Mouse (Mus musculus) E14TG2a.4 (cell line): Measurements from ENCODE around the gene Cbx6.

Source experiments
- H3K27me3 ChIP-seq: 2 replicates; pipeline ENCODE4 v1.6.1; 2014; ENCODE audit warnings: low read length, control low read depth; ENCODE audit not compliant: insufficient read depth
- H3K36me3 ChIP-seq: 2 replicates; pipeline ENCODE4 v1.6.1; 2014; ENCODE audit warnings: low read length, control low read depth; ENCODE audit not compliant: insufficient read depth
- H3K4me1 ChIP-seq: replicated peaks from 2 replicates; pipeline ENCODE4 v1.6.1; 2014; ENCODE audit warnings: low read depth, low read length, control low read depth
- H3K4me3 ChIP-seq: replicated peaks from 2 replicates; pipeline ENCODE4 v1.5.1; 2014; ENCODE audit warnings: mild to moderate bottlenecking, low read length
- H3K9me3 ChIP-seq: 2 replicates; pipeline ENCODE4 v1.6.1; 2014; ENCODE audit warnings: low read length, control low read depth
- CTCF ChIP-seq: conservative IDR thresholded peaks from 2 replicates; pipeline ENCODE4 v1.5.1; 2014; ENCODE audit warnings: low read length
- NANOG ChIP-seq: IDR thresholded peaks from 2 replicates; pipeline ENCODE4 v1.6.1; 2014; ENCODE audit warnings: borderline replicate concordance, low read length, mixed read lengths
- POU5F1 ChIP-seq: IDR thresholded peaks from 2 replicates; pipeline ENCODE4 v1.6.1; 2014; ENCODE audit warnings: low read length, borderline replicate concordance

Gene Cbx6

DNA sequence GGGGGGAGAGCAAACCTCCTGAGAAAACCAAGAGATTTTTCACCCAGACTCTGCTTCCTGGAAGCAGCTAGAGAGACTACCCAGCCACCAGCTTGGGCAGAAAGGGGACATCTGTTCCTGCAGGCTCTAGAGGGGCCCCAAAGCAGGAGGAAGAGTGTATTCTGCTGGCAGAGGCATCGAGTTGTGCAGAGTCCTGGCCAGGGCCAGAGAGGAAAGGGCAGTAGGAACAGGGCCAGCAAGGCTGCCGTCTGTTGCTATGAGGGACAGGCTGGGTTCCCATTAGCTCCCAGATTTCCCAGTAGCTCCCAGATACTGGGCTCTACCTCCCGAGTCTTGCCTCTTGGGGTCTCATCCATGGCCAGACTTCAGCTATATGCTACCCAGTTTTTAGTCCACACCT lies 24.4 kb downstream of the Cbx6 start:
- Histone ChIP-seq H3K4me3 (no peak overlapping the region), H3K27me3 (peaks cover 90% of the 10 kb centered on the region), H3K9me3 (no peaks in the 10 kb centered on the region), H3K36me3 (no peaks in the 10 kb centered on the region), H3K4me1 (peaks cover 15% of the 10 kb centered on the region)
- TF ChIP-seq POU5F1 (no peak), CTCF (no peak; the same call in 1 of the 2 replicates), NANOG (no peak)

GRCm38 (mm10) chr15:79808658-79809057 lies 25.8 kb downstream of the Cbx6 start:
- Histone ChIP-seq H3K4me1 (peaks cover 16% of the 10 kb centered on the region), H3K36me3 (no peaks in the 10 kb centered on the region), H3K4me3 (no peak overlapping the region), H3K9me3 (no peaks in the 10 kb centered on the region), H3K27me3 (peaks cover 87% of the 10 kb centered on the region)
- TF ChIP-seq POU5F1: no peak
- TF ChIP-seq NANOG: no peak
- TF ChIP-seq CTCF: no peak

DNA sequence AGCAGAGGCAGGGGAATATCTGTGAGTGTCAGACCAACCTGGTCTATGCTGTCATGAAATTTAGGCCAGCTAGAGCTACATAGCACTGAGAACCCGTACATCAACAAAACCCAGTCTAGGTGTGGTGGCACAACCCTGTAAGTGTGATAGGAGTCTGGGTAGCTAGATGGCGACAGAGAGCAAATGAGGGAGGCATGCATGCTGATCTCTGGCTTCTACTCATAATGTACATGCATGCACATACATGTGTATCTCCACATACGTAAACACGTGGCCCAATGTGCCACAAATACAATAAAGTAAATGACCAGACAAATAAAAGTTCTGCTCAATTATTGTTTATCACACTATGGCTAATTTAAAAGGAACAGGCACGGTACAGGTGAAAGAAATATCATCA lies 26.4 kb downstream of the Cbx6 start:
- peaks cover 87% of the 10 kb centered on the region for H3K27me3 ChIP-seq
- no peaks in the 10 kb centered on the region for H3K36me3 ChIP-seq
- H3K9me3 ChIP-seq: no peaks in the 10 kb centered on the region
- no peak overlapping the region for H3K4me3 ChIP-seq
- peaks cover 18% of the 10 kb centered on the region for H3K4me1 ChIP-seq
- TF ChIP-seq CTCF (peak; percentile 76), NANOG (no peak), POU5F1 (0 out of 2 replicates have a peak, but pooled peaks have one; percentile 22)

DNA sequence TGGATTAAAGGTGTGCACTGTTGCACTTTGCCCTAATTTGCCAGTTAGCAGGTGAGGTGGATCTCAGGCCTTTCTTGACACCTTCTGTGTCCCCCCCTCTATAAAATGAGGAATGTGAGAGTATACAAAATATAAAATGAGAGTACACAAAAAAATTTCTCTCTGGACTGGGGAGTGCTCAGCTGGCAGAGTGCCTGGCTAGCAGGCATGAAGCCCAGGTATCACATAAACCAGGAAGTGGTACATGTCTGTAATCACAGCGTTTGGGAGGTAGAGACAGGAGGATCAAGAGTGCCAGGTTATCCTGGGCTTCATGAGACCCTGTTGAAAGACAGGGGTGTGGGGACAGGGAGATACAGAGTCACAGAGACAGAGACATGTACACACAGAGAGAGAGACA lies 27.4 kb downstream of the Cbx6 start:
- Histone ChIP-seq H3K36me3 (no peaks in the 10 kb centered on the region), H3K9me3 (no peaks in the 10 kb centered on the region), H3K4me1 (peaks cover 20% of the 10 kb centered on the region), H3K27me3 (peaks cover 90% of the 10 kb centered on the region), H3K4me3 (no peak overlapping the region)
- TF ChIP-seq NANOG: no peak
- TF ChIP-seq POU5F1: no peak
- no peak for TF ChIP-seq CTCF

DNA sequence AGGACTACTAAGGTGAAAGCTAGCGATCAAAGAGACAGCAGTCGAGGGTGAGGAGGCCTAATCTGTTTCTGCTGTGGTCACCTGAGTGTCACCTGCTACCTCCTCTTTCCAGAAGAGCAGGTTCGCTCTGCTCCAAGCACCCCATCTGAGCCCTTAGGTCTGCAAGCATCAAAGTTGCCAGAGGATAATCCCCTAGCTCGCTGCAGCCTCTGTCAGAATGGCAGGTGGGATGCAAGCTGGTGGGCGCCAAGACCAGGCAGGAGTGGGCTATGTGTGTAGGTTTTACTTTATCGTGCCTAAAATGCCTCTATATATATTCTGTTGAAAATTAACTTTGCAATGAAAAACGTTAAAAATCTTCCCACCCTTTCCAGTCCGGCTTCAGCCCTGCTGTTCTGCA lies 29.2 kb downstream of the Cbx6 start:
- no peak for TF ChIP-seq NANOG
- Histone ChIP-seq H3K4me1 (peaks cover 28% of the 10 kb centered on the region), H3K27me3 (peaks cover 90% of the 10 kb centered on the region), H3K36me3 (no peaks in the 10 kb centered on the region), H3K4me3 (peak overlapping the region; percentile 82; the same call in 1 of the 2 replicates), H3K9me3 (no peaks in the 10 kb centered on the region)

DNA sequence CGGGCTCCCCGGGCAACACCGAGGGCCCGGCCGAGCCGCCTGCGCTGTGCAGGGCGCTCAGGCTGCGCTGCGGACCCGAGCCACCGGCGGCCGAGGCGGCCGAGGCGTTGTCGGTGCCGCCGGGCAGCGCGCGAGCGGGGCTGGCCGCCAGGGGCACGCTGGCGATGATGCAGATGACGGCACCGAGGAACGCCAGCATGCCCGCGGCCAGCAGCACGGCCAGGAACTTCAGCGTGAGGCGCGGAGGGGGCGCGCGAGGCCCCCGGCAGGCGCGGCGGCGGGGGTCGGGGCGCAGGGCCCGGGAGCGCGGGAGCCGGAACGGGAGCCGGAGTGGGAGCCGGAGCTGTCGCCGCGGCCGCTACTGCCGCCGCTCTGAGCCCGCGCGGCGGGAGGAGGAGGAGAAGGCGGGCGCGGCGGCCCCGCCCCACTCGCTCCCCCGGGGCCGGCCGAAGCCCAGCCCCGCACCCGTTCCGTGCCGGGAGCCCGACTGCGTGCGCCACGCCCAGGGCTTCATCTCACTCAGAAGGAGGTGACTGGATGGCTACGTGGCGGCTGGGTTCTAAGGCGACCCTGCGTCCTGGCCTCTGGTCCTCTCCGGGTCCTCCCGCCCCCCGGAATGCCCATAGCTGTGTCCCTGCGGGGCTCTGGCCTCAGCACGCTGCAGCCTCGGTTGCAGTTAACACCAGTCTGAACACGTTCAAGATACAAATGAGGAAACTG lies 30.0 kb downstream of the Cbx6 start, which contains the start of gene Nptxr:
TSS of gene Nptxr (minus strand) at position 415 of the 720 bp plus-strand sequence.
- Histone ChIP-seq H3K4me3 (peak within 1 kb of the TSS; percentile 82), H3K4me1 (peaks cover 32% of the 10 kb centered on the region), H3K27me3 (peaks cover 90% of the 10 kb centered on the region), H3K9me3 (no peaks in the 10 kb centered on the region), H3K36me3 (no peaks in the 10 kb centered on the region)
- no peak for TF ChIP-seq POU5F1
- TF ChIP-seq CTCF: no peak
- TF ChIP-seq NANOG: no peak

DNA sequence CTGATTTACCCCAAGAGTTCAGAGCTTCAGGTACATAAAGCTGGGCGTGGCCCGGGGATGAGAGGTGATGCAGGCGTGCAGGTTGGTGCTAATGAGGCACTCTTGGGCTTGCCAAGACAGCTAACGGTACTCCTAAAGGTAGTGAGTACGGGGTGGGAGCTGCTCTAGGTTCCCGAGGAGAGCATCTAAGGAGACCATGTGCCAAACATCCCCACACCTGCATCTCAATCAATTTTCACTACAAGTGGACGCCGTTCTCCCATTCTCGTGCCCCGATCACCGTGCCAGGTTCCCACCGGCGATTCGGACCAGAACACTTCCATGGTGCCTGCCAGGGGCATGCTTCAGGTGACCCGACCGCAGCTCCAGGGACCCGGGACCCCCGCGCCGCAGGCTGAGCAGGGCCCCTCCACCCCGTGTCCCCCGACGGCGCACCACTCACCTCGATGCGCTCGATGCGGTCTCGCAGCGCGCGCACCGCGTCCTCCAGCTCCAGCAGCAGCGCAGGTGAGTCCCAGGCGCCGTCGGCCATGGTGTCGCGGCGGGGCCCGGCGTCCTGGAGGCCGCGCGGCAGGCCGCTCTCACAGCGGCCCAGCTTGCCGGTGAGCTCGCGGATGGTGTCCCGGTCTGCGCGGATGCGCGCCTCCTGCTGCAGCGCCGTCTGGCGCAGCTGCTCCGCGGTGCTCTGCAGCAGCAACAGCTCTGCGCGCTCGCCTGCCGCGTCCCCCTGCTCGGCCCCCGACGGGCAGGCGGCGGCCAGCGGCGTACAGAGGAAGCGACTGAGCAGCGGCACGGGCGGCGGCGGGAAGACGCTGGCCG lies 30.7 kb downstream of the Cbx6 start:
- TF ChIP-seq NANOG: no peak
- no peak for TF ChIP-seq POU5F1
- no peak for TF ChIP-seq CTCF
- Histone ChIP-seq H3K27me3 (peaks cover 90% of the 10 kb centered on the region), H3K4me3 (peak overlapping the region; percentile 82), H3K36me3 (no peaks in the 10 kb centered on the region), H3K4me1 (peaks cover 31% of the 10 kb centered on the region), H3K9me3 (no peaks in the 10 kb centered on the region)

DNA sequence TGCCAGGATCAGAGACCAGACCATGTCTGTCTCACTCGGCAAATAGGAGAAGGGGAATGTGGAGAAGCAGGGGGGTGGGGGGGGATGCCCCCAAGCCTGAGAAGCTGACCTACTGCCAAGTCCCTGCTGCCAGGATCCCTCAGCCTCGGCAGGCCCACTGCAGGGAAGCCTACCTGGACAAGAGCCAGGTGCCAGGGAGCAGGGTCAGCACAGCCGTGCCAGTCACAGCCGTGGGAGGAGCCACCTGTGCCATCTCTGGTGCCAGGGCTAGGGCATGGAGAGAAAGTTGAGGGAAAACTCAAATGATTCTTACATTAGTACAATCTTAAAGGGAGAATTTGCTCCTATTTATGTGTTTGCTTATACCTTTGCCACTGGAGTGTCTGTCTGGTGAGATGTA lies 32.2 kb downstream of the Cbx6 start:
- Histone ChIP-seq H3K36me3 (no peaks in the 10 kb centered on the region), H3K27me3 (peaks cover 94% of the 10 kb centered on the region), H3K4me1 (peaks cover 40% of the 10 kb centered on the region), H3K9me3 (no peaks in the 10 kb centered on the region), H3K4me3 (no peak overlapping the region)
- no peak for TF ChIP-seq POU5F1
- TF ChIP-seq CTCF: no peak

DNA sequence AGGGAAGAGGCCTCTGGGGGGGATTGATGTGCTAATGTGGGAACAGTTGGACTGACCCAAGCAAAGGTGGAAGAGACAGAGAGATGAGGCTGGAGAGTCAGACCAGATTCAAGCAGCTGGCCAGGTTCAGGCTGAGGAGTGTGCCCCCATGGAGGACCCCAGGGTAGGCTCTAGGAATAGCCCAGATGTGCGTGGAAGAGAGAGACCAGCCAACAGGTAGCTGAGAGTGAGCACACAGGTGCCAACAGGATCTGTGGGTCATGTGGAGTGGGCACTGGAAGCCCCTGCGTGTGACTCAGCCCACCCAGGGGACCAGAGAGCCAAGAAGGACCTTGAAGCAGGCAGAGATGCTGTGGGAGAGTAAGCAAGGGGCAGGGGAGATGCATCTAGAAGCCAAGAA lies 32.8 kb downstream of the Cbx6 start:
- Histone ChIP-seq H3K4me3 (no peak overlapping the region), H3K36me3 (no peaks in the 10 kb centered on the region), H3K9me3 (no peaks in the 10 kb centered on the region), H3K27me3 (peaks cover 94% of the 10 kb centered on the region), H3K4me1 (peaks cover 43% of the 10 kb centered on the region)
- no peak for TF ChIP-seq CTCF
- no peak for TF ChIP-seq POU5F1
- TF ChIP-seq NANOG: no peak
